Mouse (Mus musculus) heart, embryonic 14.5 days (tissue): ENCODE measurements around the gene C1qbp. TPM values are rescaled to one million over a fixed set of nuclear protein-coding genes. Genes with fewer than 3 reads are reported as not detected.

ENCODE experiments used
- ATAC-seq: fragments of 200-750 bp; cut with Nextera tagmentation; 2 replicates; pipeline ENCODE4 v1.8.0; 2017; ENCODE audit warnings: low read depth, moderate TSS enrichment; ENCODE audit not compliant: insufficient number of reproducible peaks, insufficient read depth, low FRiP score
- H3K27ac ChIP-seq, 2 experiments: fragments of 200-500 bp in 1 of 2; fragments of 300-500 bp in 1 of 2; sonication (generic) in 1 of 2; replicated peaks in 1 of 2; 2 replicates each; pipeline ENCODE4 v1.5.1; 2012 to 2014; ENCODE audit warnings: low read depth in 2 of 2, low read length in 2 of 2, control low read depth in 1 of 2, mild to moderate bottlenecking in 1 of 2, mixed read lengths in 1 of 2; ENCODE audit not compliant: control insufficient read depth in 1 of 2, insufficient read depth in 1 of 2
- H3K27me3 ChIP-seq: fragments of 300-500 bp; sonication (generic); 2 replicates; pipeline ENCODE4 v1.6.1; 2014; ENCODE audit warnings: mild to moderate bottlenecking, low read length, control low read depth; ENCODE audit not compliant: control insufficient read depth, insufficient read depth
- H3K36me3 ChIP-seq: fragments of 300-500 bp; sonication (generic); 2 replicates; pipeline ENCODE4 v1.6.1; 2014; ENCODE audit warnings: mild to moderate bottlenecking, control low read depth, low read length, mixed read lengths; ENCODE audit not compliant: control insufficient read depth, insufficient read depth
- H3K4me1 ChIP-seq, 2 experiments: fragments of 200-500 bp in 1 of 2; fragments of 300-500 bp in 1 of 2; sonication (generic) in 1 of 2; 2 replicates each; pipeline ENCODE4 v1.6.1; 2012 to 2014; ENCODE audit warnings: low read length in 2 of 2, control low read depth in 1 of 2, mixed read lengths in 1 of 2; ENCODE audit not compliant: control insufficient read depth in 2 of 2, insufficient read depth in 2 of 2
- H3K4me2 ChIP-seq: fragments of 300-500 bp; sonication (generic); 2 replicates; pipeline ENCODE4 v1.6.1; 2014; ENCODE audit warnings: mild to moderate bottlenecking, low read length
- H3K4me3 ChIP-seq, 2 experiments: fragments of 200-500 bp in 1 of 2; fragments of 300-500 bp in 1 of 2; sonication (generic) in 1 of 2; 2 replicates each; pipeline ENCODE4 v1.5.1; 2012 to 2014; ENCODE audit warnings: low read length in 2 of 2, mild to moderate bottlenecking in 2 of 2, control low read depth in 1 of 2, low read depth in 1 of 2, moderate library complexity in 1 of 2; ENCODE audit not compliant: control insufficient read depth in 1 of 2, insufficient read depth in 1 of 2
- H3K9ac ChIP-seq: fragments of 300-500 bp; sonication (generic); 2 replicates; pipeline ENCODE4 v1.6.1; 2014; ENCODE audit warnings: mild to moderate bottlenecking, low read length
- H3K9me3 ChIP-seq: fragments of 300-500 bp; sonication (generic); 2 replicates; pipeline ENCODE4 v1.6.1; 2016; ENCODE audit warnings: low read length, control low read depth; ENCODE audit not compliant: control insufficient read depth
- WGBS: fragments of 180-500 bp; shearing (Covaris S2); extraction: QIAGEN DNeasy Blood & Tissue Kit; methylation state at CpG from one replicate; pipeline ENCODE4 v1.1.7; 2014; 5-methylcytosine and 5-hydroxymethylcytosine counted together
- polyA plus RNA-seq: library from polyadenylated mRNA; unstranded; fragments of >200 nt; fragmentation: Nextera tagmentation; extraction: Ambion mirVana; gene quantifications from 2 replicates; pipeline ENCODE4 v1.2.1, GENCODE M21; 2014

The C1qbp gene
- polyA plus RNA-seq, 1 experiment from 2014 or later, result 244 TPM

GRCm38 (mm10) chr11:70973947-70974346 is 8.9 kb downstream of the C1qbp start:
- no peaks in the 10 kb centered on the region for H3K27me3 ChIP-seq
- 64% methylated on average over 4 of the region's 4 CpGs for WGBS
- peaks cover 3 to 6% of the 10 kb centered on the region in 2 experiments; a peak in 2 of 4 replicates for H3K4me1 ChIP-seq
- H3K9me3 ChIP-seq, result no peaks in the 10 kb centered on the region
- H3K27ac ChIP-seq, result no peak overlapping the region
- peaks cover 63% of the 10 kb centered on the region for H3K36me3 ChIP-seq
- ATAC-seq, result no peak
- no peak overlapping the region for H3K4me3 ChIP-seq
- no peak overlapping the region for H3K9ac ChIP-seq
- no peak overlapping the region for H3K4me2 ChIP-seq

DNA sequence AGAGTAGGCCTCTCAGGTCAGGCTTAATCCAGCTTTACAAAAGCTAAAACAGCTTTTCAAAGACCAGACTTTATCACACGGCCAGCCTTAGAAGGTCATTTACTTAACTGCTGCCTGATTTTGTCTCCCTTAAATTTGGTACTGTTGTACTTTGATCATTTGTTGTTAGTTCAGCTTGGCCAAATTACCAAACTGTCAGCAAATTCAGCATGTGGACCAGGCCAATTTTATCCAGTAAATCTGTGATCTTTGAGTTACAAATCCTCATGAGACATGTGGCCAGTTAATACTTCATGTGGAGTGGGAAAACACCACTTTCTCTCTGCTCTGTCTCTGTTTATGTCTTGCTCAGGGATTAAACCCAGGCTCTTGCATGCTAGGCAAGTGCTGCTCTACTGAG is 10.2 kb downstream of the C1qbp start:
- no peak overlapping the region for H3K9ac ChIP-seq
- no peak for ATAC-seq
- H3K4me3 ChIP-seq, result no peak overlapping the region
- H3K27ac ChIP-seq, result no peak overlapping the region
- H3K9me3 ChIP-seq, result no peaks in the 10 kb centered on the region
- WGBS, result 58% methylated on average over 1 of the region's 1 CpGs
- H3K4me2 ChIP-seq, result no peak overlapping the region
- H3K36me3 ChIP-seq, result peaks cover 58% of the 10 kb centered on the region
- H3K27me3 ChIP-seq, result no peaks in the 10 kb centered on the region
- peaks cover 7 to 17% of the 10 kb centered on the region in 2 experiments for H3K4me1 ChIP-seq

GRCm38 (mm10) chr11:70970560-70971540 is 12.0 kb downstream of the C1qbp start:
- Histone ChIP-seq H3K4me2 (peak overlapping the region; percentile 90), H3K4me3 (peak overlapping the region; percentile 78 to 79), H3K36me3 (peaks cover 53% of the 10 kb centered on the region), H3K9me3 (no peaks in the 10 kb centered on the region), H3K9ac (peak overlapping the region; percentile 97), H3K27me3 (no peaks in the 10 kb centered on the region), H3K4me1 (peaks cover 7 to 18% of the 10 kb centered on the region in 2 experiments), H3K27ac (peak overlapping the region; percentile 47 to 90)
- ATAC-seq, result peak; percentile 20
- WGBS, result 15% methylated on average over 24 of the region's 24 CpGs

- H3K4me2 ChIP-seq, result peak within 1 kb of the TSS; percentile 90
- peak; percentile 95 for ATAC-seq
- no peaks in the 10 kb centered on the region for H3K9me3 ChIP-seq
- peaks cover 53% of the 10 kb centered on the region for H3K36me3 ChIP-seq
- no peaks in the 10 kb centered on the region for H3K27me3 ChIP-seq
- peak within 1 kb of the TSS; percentile 78 to 88 for H3K4me3 ChIP-seq
- under 1% methylated on average over 42 of the region's 43 CpGs for WGBS
- H3K4me1 ChIP-seq, result peaks cover 7 to 18% of the 10 kb centered on the region in 2 experiments
- peak within 1 kb of the TSS; percentile 83 to 92 for H3K27ac ChIP-seq
- H3K9ac ChIP-seq, result peak within 1 kb of the TSS; percentile 97
Measured at GRCm38 (mm10) chr11:70969821-70970559, 12.8 kb downstream of the C1qbp start, which contains the start of the genes Nup88 and Rpain. TSS of gene Nup88 (minus strand) at chr11:70969973. TSS of gene Rpain (plus strand) at chr11:70970213.

DNA sequence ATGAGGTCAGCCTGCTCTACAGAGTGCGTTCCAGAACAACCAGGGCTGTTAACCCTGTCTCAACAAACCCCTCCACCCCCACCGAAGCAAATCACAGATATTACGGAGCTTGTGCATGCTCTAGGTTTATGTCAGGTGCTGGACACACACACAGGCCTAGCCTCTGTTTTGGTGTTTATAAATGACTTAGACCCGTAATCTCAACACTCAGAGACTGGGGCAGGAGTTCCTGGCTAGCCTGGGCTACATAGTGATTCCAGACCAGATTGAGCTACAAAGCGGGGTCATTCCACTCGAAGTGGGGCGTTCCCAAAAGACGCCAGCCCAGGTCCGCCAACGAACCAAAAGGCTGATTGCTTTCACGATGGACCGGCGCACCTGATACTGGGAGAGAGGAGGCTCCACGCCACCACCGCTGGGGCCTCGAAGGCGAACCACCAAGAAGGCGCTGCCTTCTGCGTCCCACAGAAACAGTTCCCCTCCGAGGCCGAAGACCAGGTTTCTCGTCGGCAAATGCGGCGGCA is 13.5 kb downstream of the C1qbp start:
- H3K27ac ChIP-seq, result peak overlapping the region; percentile 83 to 92
- peaks cover 7 to 18% of the 10 kb centered on the region in 2 experiments for H3K4me1 ChIP-seq
- H3K9ac ChIP-seq, result peak overlapping the region; percentile 97
- peak overlapping the region; percentile 78 to 88 for H3K4me3 ChIP-seq
- H3K36me3 ChIP-seq, result peaks cover 54% of the 10 kb centered on the region
- WGBS, result under 1% methylated on average over 25 of the region's 25 CpGs
- no peak; the same call in 1 of the 2 replicates for ATAC-seq
- H3K9me3 ChIP-seq, result no peaks in the 10 kb centered on the region
- H3K4me2 ChIP-seq, result peak overlapping the region; percentile 83
- no peaks in the 10 kb centered on the region for H3K27me3 ChIP-seq

DNA sequence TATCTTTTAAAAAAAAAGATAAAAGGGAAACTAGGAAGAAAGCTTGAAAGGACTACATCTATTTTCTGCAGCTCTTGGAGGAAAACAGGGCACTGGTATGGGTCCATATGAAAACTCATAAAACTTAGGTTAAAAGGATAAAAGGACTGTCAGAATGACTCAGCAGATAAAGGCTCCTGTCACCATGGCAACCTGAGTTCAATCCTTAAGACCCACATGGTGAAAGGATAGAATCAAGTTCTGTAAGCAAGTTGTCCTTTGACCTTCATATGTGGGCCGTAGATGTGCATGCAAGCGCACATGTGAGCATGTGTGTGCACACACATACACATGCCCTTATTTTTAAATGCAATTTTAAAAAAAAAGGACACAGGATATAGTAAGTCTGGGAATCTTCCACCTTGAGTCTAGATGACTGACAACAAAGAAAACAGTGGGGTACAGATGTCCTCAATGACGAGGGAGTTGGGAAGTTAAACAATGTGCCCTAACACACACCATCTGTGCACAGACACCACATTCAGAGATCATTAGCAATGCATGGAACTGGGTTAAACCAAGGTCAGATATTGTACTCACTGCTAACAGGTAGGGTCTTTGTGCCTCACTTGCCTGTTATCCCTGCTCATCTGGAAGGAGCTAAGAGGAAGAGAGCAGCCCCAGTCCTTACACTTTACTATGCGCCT is 18.5 kb downstream of the C1qbp start:
- H3K9ac ChIP-seq, result no peak overlapping the region
- no peak overlapping the region for H3K4me3 ChIP-seq
- peaks cover 85% of the 10 kb centered on the region for H3K36me3 ChIP-seq
- ATAC-seq, result no peak
- no peak overlapping the region for H3K4me2 ChIP-seq
- 86% methylated on average over 4 of the region's 4 CpGs for WGBS
- no peak overlapping the region for H3K27ac ChIP-seq
- H3K27me3 ChIP-seq, result no peaks in the 10 kb centered on the region
- no peaks in the 10 kb centered on the region for H3K9me3 ChIP-seq
- peaks cover 4 to 12% of the 10 kb centered on the region in 2 experiments; a peak in 3 of 4 replicates for H3K4me1 ChIP-seq
